Mouse (Mus musculus) hindbrain, postnatal 0 days (tissue): ENCODE measurements at regions not wholly inside any gene's neighbourhood (a gene's known extent, or its start where the extent isn't known, plus 50 kb on each side); places are given as distances from the start of the nearest gene placed in this dataset.
A peak's percentile ranks its signal among the peaks of the same experiment; 100 is the strongest.

Source experiments
- ATAC-seq: fragments of 200-750 bp; cut with Nextera tagmentation; 2 replicates; pipeline ENCODE4 v1.8.0; 2017; ENCODE audit warnings: mild to moderate bottlenecking, moderate TSS enrichment, moderate library complexity
- DNase-seq: peaks from one replicate; pipeline ENCODE4 v3.0.0-alpha.2; 2015; ENCODE audit warnings: low spot score
- H3K27ac ChIP-seq: fragments of 300-500 bp; sonication (generic); 2 replicates; pipeline ENCODE4 v1.5.1; 2014; ENCODE audit warnings: mild to moderate bottlenecking
- H3K27me3 ChIP-seq: fragments of 300-500 bp; sonication (generic); 2 replicates; pipeline ENCODE4 v1.6.1; 2014; ENCODE audit warnings: low read length, mixed read lengths; ENCODE audit not compliant: insufficient read depth
- H3K36me3 ChIP-seq: fragments of 300-500 bp; sonication (generic); 2 replicates; pipeline ENCODE4 v1.6.1; 2014; ENCODE audit warnings: low read length, mixed read lengths; ENCODE audit not compliant: insufficient read depth
- H3K4me1 ChIP-seq: fragments of 300-500 bp; sonication (generic); 2 replicates; pipeline ENCODE4 v1.6.1; 2014; ENCODE audit warnings: antibody characterized with exemption, low read length, mixed read lengths; ENCODE audit not compliant: insufficient read depth
- H3K4me2 ChIP-seq: fragments of 300-500 bp; sonication (generic); 2 replicates; pipeline ENCODE4 v1.6.1; 2014; ENCODE audit warnings: low read depth, mild to moderate bottlenecking, low read length, moderate library complexity, mixed read lengths
- H3K4me3 ChIP-seq: fragments of 300-500 bp; sonication (generic); 2 replicates; pipeline ENCODE4 v1.5.1; 2014; ENCODE audit warnings: low read length
- H3K9ac ChIP-seq: fragments of 300-500 bp; sonication (generic); replicated peaks from 2 replicates; pipeline ENCODE4 v1.6.1; 2014; ENCODE audit warnings: mild to moderate bottlenecking, low read length, moderate library complexity, mixed read lengths
- H3K9me3 ChIP-seq: fragments of 300-500 bp; sonication (generic); 2 replicates; pipeline ENCODE4 v1.6.1; 2016; ENCODE audit warnings: low read length, mixed read lengths
- CTCF ChIP-seq: IDR thresholded peaks from 2 replicates; pipeline ENCODE4 v1.5.1; 2016; ENCODE audit warnings: antibody characterized with exemption, control low read depth, low read depth
- WGBS: fragments of 180-500 bp; shearing (Covaris S2); extraction: QIAGEN DNeasy Blood & Tissue Kit; methylation state at CpG from one replicate; pipeline ENCODE4 v1.1.7; 2014; 5-methylcytosine and 5-hydroxymethylcytosine counted together

- H3K36me3 ChIP-seq, result no peaks in the 10 kb centered on the region
- ATAC-seq (no peak), DNase-seq (peak; percentile 20)
- 11% methylated on average over 16 of the region's 16 CpGs for WGBS
- no peak overlapping the region for H3K9ac ChIP-seq
- H3K4me3 ChIP-seq, result 0 out of 2 replicates have a peak overlapping the region, but pooled peaks have one; percentile 8
- TF ChIP-seq CTCF, result no peak
- H3K9me3 ChIP-seq, result no peaks in the 10 kb centered on the region
- H3K27me3 ChIP-seq, result no peaks in the 10 kb centered on the region
- H3K4me2 ChIP-seq, result peak overlapping the region; percentile 42
- no peaks in the 10 kb centered on the region; the same call in 1 of the 2 replicates for H3K4me1 ChIP-seq
- no peak overlapping the region for H3K27ac ChIP-seq
These were observed 61.2 kb upstream of the Ankrd28 start for GRCm38 (mm10) chr14:31891500-31892185.

- no peak for TF ChIP-seq CTCF
- Histone ChIP-seq H3K27ac (no peak overlapping the region), H3K9ac (no peak overlapping the region), H3K27me3 (no peaks in the 10 kb centered on the region), H3K4me1 (no peaks in the 10 kb centered on the region; the same call in 1 of the 2 replicates), H3K4me3 (no peak overlapping the region), H3K36me3 (no peaks in the 10 kb centered on the region), H3K9me3 (no peaks in the 10 kb centered on the region), H3K4me2 (no peak overlapping the region)
- DNase-seq, result no peak
- ATAC-seq, result no peak
- 25% methylated on average over 6 of the region's 6 CpGs for WGBS
These were observed 61.7 kb upstream of the Ankrd28 start for GRCm38 (mm10) chr14:31892186-31892510.

GRCm38 (mm10) chr14:31896500-31896899 lies 66.0 kb upstream of the Ankrd28 start:
- ATAC-seq, result no peak
- 85% methylated on average over 1 of the region's 1 CpGs for WGBS
- H3K27ac ChIP-seq, result no peak overlapping the region

GRCm38 (mm10) chr14:31899504-31899903 lies 69.1 kb upstream of the Ankrd28 start:
- Histone ChIP-seq H3K27ac (no peak overlapping the region), H3K4me3 (no peak overlapping the region), H3K4me2 (no peak overlapping the region), H3K4me1 (no peaks in the 10 kb centered on the region), H3K36me3 (no peaks in the 10 kb centered on the region), H3K9ac (no peak overlapping the region), H3K27me3 (no peaks in the 10 kb centered on the region), H3K9me3 (no peaks in the 10 kb centered on the region)
- DNase-seq (peak; percentile 46), ATAC-seq (peak; percentile 51)
- WGBS, result 48% methylated on average over 8 of the region's 8 CpGs
- TF ChIP-seq CTCF, result no peak

More at GRCm38 (mm10) chr14:31896500-31896899, 66.0 kb upstream of the Ankrd28 start:
- H3K9me3 ChIP-seq, result no peaks in the 10 kb centered on the region
- H3K36me3 ChIP-seq, result no peaks in the 10 kb centered on the region
- TF ChIP-seq CTCF, result no peak
- no peaks in the 10 kb centered on the region for H3K27me3 ChIP-seq
- H3K4me3 ChIP-seq, result no peak overlapping the region
- no peaks in the 10 kb centered on the region; the same call in 1 of the 2 replicates for H3K4me1 ChIP-seq
- H3K9ac ChIP-seq, result no peak overlapping the region
- DNase-seq, result no peak
- no peak overlapping the region for H3K4me2 ChIP-seq

- DNase-seq (no peak), ATAC-seq (peak; percentile 29; the same call in 1 of the 2 replicates)
- Histone ChIP-seq H3K27ac (no peak overlapping the region), H3K9ac (no peak overlapping the region), H3K4me1 (no peaks in the 10 kb centered on the region), H3K4me3 (no peak overlapping the region), H3K36me3 (no peaks in the 10 kb centered on the region), H3K27me3 (no peaks in the 10 kb centered on the region), H3K9me3 (no peaks in the 10 kb centered on the region), H3K4me2 (no peak overlapping the region)
- 60% methylated on average over 4 of the region's 4 CpGs for WGBS
- TF ChIP-seq CTCF, result no peak
These were observed 69.5 kb upstream of the Ankrd28 start for GRCm38 (mm10) chr14:31899906-31900305.

GRCm38 (mm10) chr14:31901901-31902300 lies 71.5 kb upstream of the Ankrd28 start:
- Histone ChIP-seq H3K27ac (no peak overlapping the region), H3K9ac (no peak overlapping the region), H3K36me3 (no peaks in the 10 kb centered on the region), H3K4me3 (no peak overlapping the region), H3K9me3 (no peaks in the 10 kb centered on the region), H3K4me2 (no peak overlapping the region), H3K27me3 (no peaks in the 10 kb centered on the region), H3K4me1 (no peaks in the 10 kb centered on the region)
- DNase-seq, result peak; percentile 9
- TF ChIP-seq CTCF, result no peak
- ATAC-seq, result no peak
- 20% methylated on average over 4 of the region's 4 CpGs for WGBS

GRCm38 (mm10) chr14:31903664-31904063 lies 73.2 kb upstream of the Ankrd28 start:
- H3K4me1 ChIP-seq, result no peaks in the 10 kb centered on the region
- H3K4me2 ChIP-seq, result no peak overlapping the region
- H3K27me3 ChIP-seq, result no peaks in the 10 kb centered on the region
- H3K9ac ChIP-seq, result no peak overlapping the region
- DNase-seq (no peak), ATAC-seq (no peak)
- H3K4me3 ChIP-seq, result no peak overlapping the region
- WGBS, result 80% methylated on average over 3 of the region's 3 CpGs
- H3K9me3 ChIP-seq, result no peaks in the 10 kb centered on the region
- H3K27ac ChIP-seq, result no peak overlapping the region
- TF ChIP-seq CTCF, result no peak
- no peaks in the 10 kb centered on the region for H3K36me3 ChIP-seq
